Mouse (Mus musculus) embryonic facial prominence, embryonic 14.5 days (tissue): Measurements from ENCODE around the gene Mapk14. TPM values are rescaled to one million over a fixed set of nuclear protein-coding genes. Genes with fewer than 3 reads are reported as not detected.
"Not testable (repeated sequence)": the region's sequence is repeated elsewhere in the genome, so short reads cannot be mapped to it uniquely, and the experiment has no call there.

Experiments used
- ATAC-seq: fragments of 200-750 bp; cut with Nextera tagmentation; 2 replicates; pipeline ENCODE4 v1.8.0; 2017; ENCODE audit warnings: low read depth, moderate number of reproducible peaks, moderate TSS enrichment
- DNase-seq: peaks from one replicate; pipeline ENCODE4 v3.0.0-alpha.2; 2015; ENCODE audit warnings: low spot score
- H3K27ac ChIP-seq: fragments of 300-500 bp; sonication (generic); replicated peaks from 2 replicates; pipeline ENCODE4 v1.5.1; 2014; ENCODE audit warnings: low read depth, mild to moderate bottlenecking, low read length, moderate library complexity
- H3K27me3 ChIP-seq: fragments of 300-500 bp; sonication (generic); replicated peaks from 2 replicates; pipeline ENCODE4 v1.6.1; 2014; ENCODE audit warnings: low read length; ENCODE audit not compliant: control insufficient read depth, insufficient read depth
- H3K36me3 ChIP-seq: fragments of 300-500 bp; sonication (generic); 2 replicates; pipeline ENCODE4 v1.6.1; 2014; ENCODE audit warnings: low read length, mixed read lengths; ENCODE audit not compliant: control insufficient read depth, insufficient read depth
- H3K4me1 ChIP-seq: fragments of 300-500 bp; sonication (generic); 2 replicates; pipeline ENCODE4 v1.6.1; 2014; ENCODE audit warnings: antibody characterized with exemption, low read length; ENCODE audit not compliant: control insufficient read depth, insufficient read depth
- H3K4me2 ChIP-seq: fragments of 300-500 bp; sonication (generic); 2 replicates; pipeline ENCODE4 v1.6.1; 2014; ENCODE audit warnings: low read depth, mild to moderate bottlenecking, low read length, moderate library complexity, mixed read lengths
- H3K4me3 ChIP-seq: fragments of 300-500 bp; sonication (generic); 2 replicates; pipeline ENCODE4 v1.5.1; 2014; ENCODE audit warnings: low read depth, mild to moderate bottlenecking, low read length
- H3K9ac ChIP-seq: fragments of 300-500 bp; sonication (generic); 2 replicates; pipeline ENCODE4 v1.6.1; 2014; ENCODE audit warnings: low read depth, mild to moderate bottlenecking, low read length, moderate library complexity, mixed read lengths
- H3K9me3 ChIP-seq: fragments of 300-500 bp; sonication (generic); 2 replicates; pipeline ENCODE4 v1.6.1; 2016; ENCODE audit warnings: low read length; ENCODE audit not compliant: control insufficient read depth
- WGBS: fragments of 180-500 bp; shearing (Covaris S2); extraction: QIAGEN DNeasy Blood & Tissue Kit; methylation state at CpG from one replicate; pipeline ENCODE4 v1.1.7; 2014; 5-methylcytosine and 5-hydroxymethylcytosine counted together
- polyA plus RNA-seq: library from polyadenylated mRNA; unstranded; fragments of >200 nt; fragmentation: Nextera tagmentation; extraction: Ambion mirVana; gene quantifications from 2 replicates; pipeline ENCODE4 v1.2.1, GENCODE M21; 2014

The Mapk14 gene
- polyA plus RNA-seq, 1 experiment from 2014 or later = 52.8 TPM

DNA sequence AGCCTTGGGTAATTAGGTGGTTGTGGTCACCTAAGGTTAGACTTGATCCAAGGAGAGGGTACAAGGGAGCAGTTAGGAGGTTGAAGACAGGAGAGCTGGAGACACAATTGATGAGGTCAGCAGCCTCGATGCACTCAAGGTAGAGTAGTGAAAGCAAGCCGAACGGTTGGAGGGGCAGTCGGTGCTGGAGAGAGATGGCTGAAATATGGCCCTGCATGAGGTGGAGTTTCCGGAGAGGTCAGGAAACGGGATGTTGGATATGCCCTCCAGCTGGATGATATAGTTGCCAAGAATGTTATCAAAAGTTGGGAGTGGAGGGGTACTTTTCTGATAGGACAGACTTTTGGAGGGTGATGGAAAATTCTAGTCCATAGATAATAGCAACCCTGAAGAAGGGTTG, 21.2 kb downstream of the Mapk14 start:
- peaks cover 39% of the 10 kb centered on the region for H3K36me3 ChIP-seq
- peaks cover 9% of the 10 kb centered on the region; the same call in 1 of the 2 replicates for H3K4me1 ChIP-seq
- no peak overlapping the region for H3K4me3 ChIP-seq
- H3K27me3 ChIP-seq = no peaks in the 10 kb centered on the region
- no peak overlapping the region for H3K9ac ChIP-seq
- H3K27ac ChIP-seq = no peak overlapping the region
- H3K4me2 ChIP-seq = no peak overlapping the region
- H3K9me3 ChIP-seq = no peaks in the 10 kb centered on the region
- ATAC-seq = no peak
- 84% methylated on average over 6 of the region's 6 CpGs for WGBS
- no peak for DNase-seq

DNA sequence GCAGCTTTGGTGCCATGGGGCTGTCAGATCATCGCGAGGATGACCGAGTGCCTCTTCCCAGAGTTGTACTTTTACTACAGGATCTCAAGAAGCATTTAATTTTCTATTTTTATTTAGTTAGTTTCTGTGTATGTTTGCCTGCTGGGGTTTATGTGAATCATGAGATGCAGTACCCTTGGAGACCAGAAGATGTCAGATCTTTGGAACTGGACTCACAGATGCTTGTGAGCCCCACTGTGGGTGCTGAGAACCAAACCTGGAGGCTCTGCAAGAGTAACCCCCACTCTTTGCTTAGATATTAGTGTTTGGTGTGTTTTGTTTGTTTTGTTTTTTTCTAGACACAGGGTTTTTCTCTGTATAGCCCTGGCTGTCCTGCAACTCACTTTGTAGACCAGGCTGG, 22.9 kb downstream of the Mapk14 start:
- DNase-seq (no peak), ATAC-seq (no peak)
- Histone ChIP-seq H3K4me1 (peaks cover 12% of the 10 kb centered on the region; the same call in 1 of the 2 replicates), H3K4me3 (no peak overlapping the region), H3K9ac (no peak overlapping the region), H3K27ac (no peak overlapping the region), H3K27me3 (no peaks in the 10 kb centered on the region), H3K9me3 (no peaks in the 10 kb centered on the region), H3K4me2 (no peak overlapping the region), H3K36me3 (peaks cover 47% of the 10 kb centered on the region)
- WGBS = 97% methylated on average over 3 of the region's 3 CpGs

DNA sequence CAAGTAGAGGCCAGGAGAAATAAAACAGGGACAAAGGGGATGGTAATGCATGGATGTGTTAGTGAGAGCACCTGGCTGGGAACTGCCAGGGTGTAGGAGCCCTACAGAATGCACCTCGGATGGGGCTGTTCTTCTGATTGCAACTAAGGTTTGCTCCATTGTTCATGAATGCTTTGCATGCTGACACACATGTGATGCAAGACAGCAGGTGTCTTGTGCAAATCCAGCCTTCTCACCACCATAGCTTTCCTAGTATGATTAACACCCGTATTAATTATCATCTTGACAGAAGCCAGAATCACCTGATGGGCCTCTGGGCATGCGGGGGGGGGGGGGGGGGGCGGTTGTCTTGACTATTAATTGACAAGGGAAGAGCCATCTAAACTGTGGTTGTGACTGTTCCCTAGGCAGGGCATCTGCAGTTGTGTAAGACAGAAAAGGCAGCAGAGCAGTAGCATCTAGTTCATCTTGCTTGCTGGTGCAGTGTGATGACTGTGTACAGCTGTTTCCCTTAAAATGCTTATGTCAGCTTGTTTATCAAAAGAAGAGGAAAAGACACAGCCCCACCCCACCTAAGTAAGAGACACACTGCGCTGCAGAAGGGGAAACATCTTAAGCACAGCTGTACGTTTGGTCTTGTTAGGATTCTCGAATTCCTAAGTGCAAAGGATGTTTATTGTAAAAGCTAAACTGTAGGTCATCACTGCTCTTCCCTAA, 24.9 kb downstream of the Mapk14 start:
- Histone ChIP-seq H3K4me1 (peaks cover 6% of the 10 kb centered on the region; the same call in 1 of the 2 replicates), H3K4me2 (no peak overlapping the region), H3K4me3 (no peak overlapping the region), H3K9ac (no peak overlapping the region), H3K27ac (peak overlapping the region; percentile 53; the same call in 1 of the 2 replicates), H3K27me3 (no peaks in the 10 kb centered on the region), H3K9me3 (no peaks in the 10 kb centered on the region), H3K36me3 (peaks cover 60% of the 10 kb centered on the region)
- DNase-seq = peak; percentile 35
- ATAC-seq = no peak
- 49% methylated on average over 5 of the region's 7 CpGs for WGBS

DNA sequence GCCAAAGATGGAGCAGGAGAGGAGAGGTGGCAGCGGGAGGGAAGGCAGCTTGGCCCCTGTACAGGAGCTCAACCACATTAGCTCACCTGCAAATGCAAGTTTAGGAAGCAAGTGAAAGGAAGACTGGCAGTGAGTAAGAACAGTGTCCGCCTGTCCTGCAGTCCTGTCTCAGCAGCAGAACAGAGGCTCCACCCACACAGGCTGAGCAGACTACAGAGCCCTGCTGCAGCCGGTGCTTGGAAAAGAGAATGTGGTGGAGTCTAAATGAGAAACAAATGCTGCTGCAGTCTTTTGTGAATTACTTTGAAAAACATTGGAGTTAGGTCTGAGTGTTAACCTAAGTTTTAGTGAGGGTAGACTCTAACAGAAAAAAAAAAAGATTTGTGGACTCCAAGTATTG, 26.4 kb downstream of the Mapk14 start:
- WGBS = 47% methylated on average over 3 of the region's 3 CpGs
- no peaks in the 10 kb centered on the region for H3K27me3 ChIP-seq
- H3K27ac ChIP-seq = peak overlapping the region; percentile 53
- H3K9me3 ChIP-seq = no peaks in the 10 kb centered on the region
- no peak overlapping the region for H3K4me2 ChIP-seq
- no peak overlapping the region for H3K4me3 ChIP-seq
- peak; percentile 64 for DNase-seq
- peaks cover 66% of the 10 kb centered on the region for H3K36me3 ChIP-seq
- H3K9ac ChIP-seq = no peak overlapping the region
- ATAC-seq = no peak
- peaks cover 6% of the 10 kb centered on the region; the same call in 1 of the 2 replicates for H3K4me1 ChIP-seq

DNA sequence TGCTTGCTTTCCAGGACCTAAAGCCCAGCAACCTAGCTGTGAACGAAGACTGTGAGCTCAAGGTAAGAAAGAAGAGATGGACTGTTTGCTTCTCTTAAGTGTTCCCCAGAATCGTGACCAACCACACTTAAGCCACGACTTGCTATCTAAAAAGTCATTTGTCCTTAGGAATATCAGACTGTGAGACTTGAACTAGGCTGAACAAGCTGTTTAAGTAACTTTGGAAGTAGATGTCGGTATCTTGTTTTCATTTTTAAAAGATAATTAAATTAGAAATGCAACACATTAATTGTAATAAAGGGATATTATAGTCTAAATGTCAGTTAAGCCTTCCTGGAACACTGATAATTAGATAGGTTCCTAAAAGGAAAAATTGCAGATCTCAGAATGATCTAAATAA, 34.7 kb downstream of the Mapk14 start, which contains the start of gene AC170998.1:
Gene AC170998.1, plus strand, starts transcription at position 301 of the 400 bp plus-strand sequence.
- Histone ChIP-seq H3K9me3 (no peaks in the 10 kb centered on the region), H3K27ac (no peak within 1 kb of the TSS), H3K4me1 (no peaks in the 10 kb centered on the region), H3K27me3 (no peaks in the 10 kb centered on the region), H3K4me2 (no peak within 1 kb of the TSS), H3K36me3 (peaks cover 82% of the 10 kb centered on the region), H3K9ac (no peak within 1 kb of the TSS), H3K4me3 (no peak within 1 kb of the TSS)
- DNase-seq (no peak), ATAC-seq (no peak)
- 92% methylated on average over 4 of the region's 4 CpGs for whole genome bisulfite sequencing

DNA sequence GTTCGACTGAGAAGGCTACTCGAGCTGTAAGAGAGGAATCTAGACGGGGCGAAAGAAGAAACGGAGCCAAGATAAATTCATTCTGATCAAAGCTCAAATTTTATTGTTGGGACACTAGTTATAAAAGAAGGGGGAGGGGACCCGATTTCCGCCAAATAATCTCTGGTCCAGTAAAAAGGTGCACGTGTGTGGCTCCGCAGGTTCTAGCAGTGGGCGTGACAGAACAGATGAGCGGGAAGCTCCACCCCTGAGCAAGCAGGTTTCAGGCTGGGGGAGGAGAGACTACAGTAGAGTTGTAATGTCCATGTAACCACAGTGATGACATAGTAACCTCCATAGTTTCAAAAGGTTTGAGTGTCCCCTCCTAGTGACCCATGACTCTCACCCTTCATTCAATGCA, 36.4 kb downstream of the Mapk14 start:
- not testable (repeated sequence) for H3K4me1 ChIP-seq, H3K4me3 ChIP-seq, ATAC-seq, H3K9me3 ChIP-seq, DNase-seq, H3K4me2 ChIP-seq, H3K27ac ChIP-seq, H3K27me3 ChIP-seq, H3K9ac ChIP-seq
- whole genome bisulfite sequencing = 88% methylated on average over 11 of the region's 11 CpGs
- H3K36me3 ChIP-seq = peaks cover 92% of the 10 kb centered on the region

DNA sequence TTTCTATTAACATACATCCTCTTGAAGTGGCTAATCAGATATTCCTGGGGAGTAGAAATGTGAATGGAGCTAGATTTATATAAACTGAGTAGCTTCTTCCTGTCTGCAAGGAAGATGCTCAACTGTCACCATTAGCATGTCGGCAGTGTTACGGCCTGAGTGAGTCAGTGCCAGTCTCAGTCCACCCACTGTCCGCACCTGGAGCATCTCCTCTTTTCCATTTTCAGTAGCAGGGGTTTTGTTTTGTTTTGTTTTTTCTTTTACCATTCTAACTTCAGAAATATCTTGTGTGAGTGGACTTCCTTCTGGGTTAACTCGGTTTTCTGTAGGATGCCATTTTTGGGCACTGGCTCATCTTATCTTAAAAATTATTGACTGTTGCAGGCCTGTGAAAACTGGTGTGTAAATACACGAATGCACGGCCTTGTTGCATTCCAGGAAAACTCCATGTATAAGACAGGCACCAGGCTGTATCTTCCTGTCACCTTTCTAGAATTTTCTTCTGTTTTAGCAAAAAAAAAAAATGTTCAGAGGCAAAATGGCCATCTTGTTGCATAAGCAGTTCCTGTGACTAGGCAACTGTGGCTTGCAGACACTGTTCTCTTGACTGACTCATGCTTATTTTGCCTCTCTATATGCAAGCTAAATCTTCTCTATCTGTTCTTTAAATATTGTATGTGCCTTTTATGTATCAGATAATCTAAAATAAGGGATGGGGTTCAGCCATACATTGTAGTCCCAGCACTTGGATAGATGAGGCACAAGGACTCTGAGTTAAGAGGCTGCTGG, 44.4 kb downstream of the Mapk14 start:
- H3K4me3 ChIP-seq = no peak overlapping the region

DNA sequence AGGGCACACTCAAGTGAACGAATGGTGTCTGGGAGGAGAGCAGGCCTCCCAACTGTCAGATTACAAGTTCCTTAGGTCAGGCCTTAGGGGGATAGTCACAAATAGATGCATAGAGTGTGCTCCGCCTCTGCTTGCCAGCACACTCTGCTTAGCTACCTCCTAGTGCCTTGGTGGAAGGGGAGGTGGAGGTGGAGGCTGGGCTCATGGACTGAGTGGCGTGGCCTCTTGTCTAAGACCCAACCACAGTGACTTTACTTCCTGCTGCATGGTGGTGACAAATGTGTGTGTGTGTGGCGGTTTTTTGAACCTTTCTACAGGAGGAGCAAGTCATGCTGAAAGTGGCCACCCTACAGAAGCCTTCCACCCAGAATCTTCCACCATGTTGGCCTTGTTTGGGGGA, 45.4 kb downstream of the Mapk14 start:
- Histone ChIP-seq H3K27ac (no peak overlapping the region), H3K4me3 (no peak overlapping the region), H3K36me3 (peaks cover 80% of the 10 kb centered on the region), H3K9ac (no peak overlapping the region), H3K9me3 (no peaks in the 10 kb centered on the region), H3K4me1 (no peaks in the 10 kb centered on the region), H3K27me3 (no peaks in the 10 kb centered on the region), H3K4me2 (no peak overlapping the region)
- DNase-seq (no peak), ATAC-seq (no peak)
- WGBS = 73% methylated on average over 4 of the region's 4 CpGs

More for the DNA sequence above, 44.4 kb downstream of the Mapk14 start:
- Histone ChIP-seq H3K4me1 (no peaks in the 10 kb centered on the region), H3K27me3 (no peaks in the 10 kb centered on the region), H3K4me2 (no peak overlapping the region), H3K9me3 (no peaks in the 10 kb centered on the region), H3K36me3 (peaks cover 80% of the 10 kb centered on the region), H3K9ac (no peak overlapping the region), H3K27ac (no peak overlapping the region)
- no peak for ATAC-seq
- no peak for DNase-seq
- 93% methylated on average over 6 of the region's 6 CpGs for WGBS
